Mouse (Mus musculus) myocyte (in vitro differentiated cells): ENCODE results near the gene Kif3c.

Experiments
- CEBPB ChIP-seq: IDR thresholded peaks from 2 replicates; pipeline ENCODE4 v1.6.1; 2011; ENCODE audit warnings: mild to moderate bottlenecking, moderate library complexity; ENCODE audit not compliant: poor library complexity, insufficient read depth, severe bottlenecking
- E2F4 ChIP-seq: IDR thresholded peaks from one replicate; pipeline ENCODE4 v1.6.1; 2011; ENCODE audit warnings: mild to moderate bottlenecking, control low read depth, moderate library complexity; ENCODE audit not compliant: insufficient read depth
- MAX ChIP-seq: IDR thresholded peaks from one replicate; pipeline ENCODE4 v1.6.1; 2011; ENCODE audit warnings: low read depth, mild to moderate bottlenecking, control low read depth
- POLR2A ChIP-seq: IDR thresholded peaks from one replicate; pipeline ENCODE4 v1.6.1; 2011; ENCODE audit warnings: low read depth, mild to moderate bottlenecking, control low read depth, moderate library complexity; ENCODE audit not compliant: insufficient read length
- POLR2AphosphoS2 ChIP-seq: IDR thresholded peaks from one replicate; pipeline ENCODE4 v1.6.1; 2011; ENCODE audit warnings: low read depth, control low read depth; ENCODE audit not compliant: insufficient read length
- SRF ChIP-seq: IDR thresholded peaks from one replicate; pipeline ENCODE4 v1.6.1; 2011; ENCODE audit warnings: low read depth; ENCODE audit not compliant: control insufficient read depth, insufficient read length
- USF1 ChIP-seq: IDR thresholded peaks from one replicate; pipeline ENCODE4 v1.6.1; 2011; ENCODE audit warnings: low read depth, mild to moderate bottlenecking, control low read depth, moderate library complexity

DNA sequence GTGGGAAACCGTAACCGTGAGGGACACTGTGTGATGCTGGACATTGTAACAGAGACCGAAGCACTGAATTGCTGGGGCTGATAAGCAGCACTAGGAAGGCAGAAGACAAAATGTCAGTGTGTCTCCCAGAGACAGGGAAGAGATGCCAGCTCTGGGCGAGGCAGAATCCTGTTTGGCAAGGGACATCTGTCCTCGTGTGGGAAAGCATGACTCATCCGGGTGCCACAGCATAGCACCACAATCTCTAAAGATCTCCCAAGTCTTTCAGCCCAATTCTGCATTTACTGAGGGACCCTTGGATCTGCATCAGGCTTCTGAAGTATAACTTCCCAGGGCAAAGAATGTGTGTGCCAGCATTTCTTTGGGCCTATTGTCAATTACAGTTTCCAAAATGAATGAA, 41.7 kb upstream of the Kif3c start:
- TF ChIP-seq POLR2A (no peak), MAX (no peak), SRF (no peak), E2F4 (no peak), USF1 (no peak), POLR2AphosphoS2 (no peak), CEBPB (no peak)
